Mouse (Mus musculus): ENCODE data around the gene Zfp12.

The Zfp12 gene

DNA sequence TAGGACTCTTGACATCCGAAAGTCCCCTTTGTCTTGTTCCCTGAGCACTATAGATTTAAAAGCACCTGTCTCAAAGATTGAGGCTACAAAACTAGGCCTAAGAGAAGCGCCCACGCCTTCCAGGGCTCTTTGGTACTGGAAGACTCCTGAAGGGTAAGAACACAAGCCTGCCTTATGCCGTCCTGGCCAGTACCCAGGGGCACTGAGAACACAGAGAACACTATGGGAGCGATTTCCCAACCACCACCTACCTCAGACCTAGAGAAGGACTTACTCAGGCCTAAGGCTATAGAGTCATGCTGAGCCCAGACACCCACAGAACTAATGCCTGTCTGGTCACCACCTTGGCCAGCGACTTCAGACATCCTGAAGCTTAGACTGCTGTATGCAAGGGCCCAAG lies 31.8 kb downstream of the Zfp12 start:
- no peak for DNase-seq (ENCODE audit: low spot score)

- no peak for DNase-seq (ENCODE audit: low spot score)
Measured at GRCm38 (mm10) chr5:143268985-143269362, 34.0 kb downstream of the Zfp12 start.

- no peak for DNase-seq (ENCODE audit: low spot score)
Measured at GRCm38 (mm10) chr5:143269363-143270150, 34.6 kb downstream of the Zfp12 start, which contains the start of gene Zfp316. Zfp316 (minus strand) TSS chr5:143270022.

DNA sequence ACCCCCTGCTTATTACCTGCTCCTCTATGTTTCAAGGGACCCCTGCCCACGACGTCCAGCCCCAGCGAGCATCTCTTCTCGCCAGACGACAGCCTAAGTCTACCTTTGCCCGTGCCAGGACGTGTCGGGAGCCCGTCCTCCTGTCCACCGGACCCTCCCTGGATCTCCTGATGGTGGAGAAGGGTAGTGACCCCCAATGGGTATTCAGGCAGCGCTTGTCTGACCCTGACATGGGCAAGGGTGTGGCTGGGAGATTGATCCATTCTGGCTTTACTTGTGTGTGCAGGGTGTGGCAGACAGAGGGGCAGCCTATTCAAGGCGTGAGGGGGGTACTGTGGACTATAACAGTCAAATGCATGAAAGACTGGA lies 35.2 kb downstream of the Zfp12 start:
- DNase-seq (ENCODE audit: low spot score) = no peak

GRCm38 (mm10) chr5:143271642-143272041 lies 36.7 kb downstream of the Zfp12 start:
- no peak for DNase-seq (ENCODE audit: low spot score)

DNA sequence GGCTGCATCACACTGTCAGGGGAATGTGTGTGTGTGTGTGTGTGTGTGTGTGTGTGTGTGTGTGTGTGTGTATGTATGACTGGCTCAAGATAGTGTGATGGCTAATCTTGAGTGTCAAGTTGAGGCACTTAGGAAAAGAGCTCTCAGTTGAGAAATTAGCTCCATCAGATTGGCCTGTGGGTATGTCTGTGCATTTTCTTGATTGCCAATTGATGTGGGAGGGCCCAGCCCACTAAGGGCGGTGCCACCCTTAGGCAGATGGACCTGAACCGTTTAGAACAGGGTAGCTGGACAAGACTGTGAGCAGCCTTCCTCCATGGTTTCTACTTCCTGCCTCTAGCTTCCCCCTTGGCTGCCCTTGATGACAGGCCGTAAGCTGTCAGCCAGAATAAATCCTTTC lies 37.1 kb downstream of the Zfp12 start:
- no peak for DNase-seq (ENCODE audit: low spot score)

GRCm38 (mm10) chr5:143272540-143273330 lies 37.8 kb downstream of the Zfp12 start:
- DNase-seq (ENCODE audit: low spot score) = no peak

- no peak for DNase-seq (ENCODE audit: low spot score)
Measured at GRCm38 (mm10) chr5:143275761-143276160, 40.8 kb downstream of the Zfp12 start.

- no peak for DNase-seq (ENCODE audit: low spot score)
Measured at GRCm38 (mm10) chr5:143279247-143279646, 44.3 kb downstream of the Zfp12 start.

DNA sequence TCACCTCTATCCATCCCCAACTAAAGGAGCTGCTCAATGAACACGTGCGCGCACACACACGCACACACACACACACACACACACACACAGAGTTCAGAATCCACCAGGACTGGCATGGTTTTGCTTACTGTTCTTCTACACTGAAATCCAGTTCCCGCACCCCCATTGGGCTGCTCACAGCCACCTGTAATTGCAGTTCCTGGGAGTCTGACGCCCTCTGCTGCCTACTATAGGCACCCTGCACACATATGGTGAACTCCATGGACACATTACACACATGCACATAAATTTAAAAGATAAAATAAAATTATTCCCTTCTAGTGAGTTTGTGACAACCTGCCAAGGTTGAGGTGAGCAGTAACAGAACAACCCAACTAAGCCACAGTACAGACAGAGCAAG lies 49.8 kb downstream of the Zfp12 start:
- DNase-seq (ENCODE audit: low spot score) = no peak

DNA sequence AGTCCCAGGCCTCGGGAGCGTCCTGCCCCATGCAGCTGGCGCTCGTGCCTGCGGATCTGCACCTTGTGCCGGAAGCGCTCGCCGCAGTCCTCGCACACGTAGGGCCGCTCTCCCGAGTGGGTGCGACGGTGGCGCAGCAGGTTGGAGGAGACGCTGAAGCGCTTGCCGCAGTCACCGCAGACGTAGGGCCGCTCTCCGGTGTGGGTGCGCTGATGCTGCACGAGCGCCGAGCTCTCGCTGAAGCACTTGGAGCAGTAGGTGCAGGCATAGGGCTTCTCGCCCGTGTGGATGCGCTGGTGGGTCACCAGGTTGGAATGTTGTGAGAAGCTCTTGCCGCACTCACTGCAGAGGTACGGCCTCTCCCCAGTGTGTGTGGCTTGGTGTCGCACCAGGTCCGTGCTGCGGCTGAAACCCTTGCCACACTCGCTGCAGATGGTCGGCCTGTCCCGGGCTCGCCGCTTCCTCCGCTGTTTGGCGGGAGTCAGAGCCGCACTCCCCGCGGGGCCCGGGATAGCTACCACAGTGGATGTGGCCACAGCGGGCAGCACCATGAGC lies 52.9 kb downstream of the Zfp12 start:
- no peak for DNase-seq (ENCODE audit: low spot score)

GRCm38 (mm10) chr5:143288378-143288911 lies 53.5 kb downstream of the Zfp12 start:
- no peak for DNase-seq (ENCODE audit: low spot score)

- DNase-seq (ENCODE audit: low spot score) = no peak
Measured at GRCm38 (mm10) chr5:143289299-143289698, 54.3 kb downstream of the Zfp12 start.

DNA sequence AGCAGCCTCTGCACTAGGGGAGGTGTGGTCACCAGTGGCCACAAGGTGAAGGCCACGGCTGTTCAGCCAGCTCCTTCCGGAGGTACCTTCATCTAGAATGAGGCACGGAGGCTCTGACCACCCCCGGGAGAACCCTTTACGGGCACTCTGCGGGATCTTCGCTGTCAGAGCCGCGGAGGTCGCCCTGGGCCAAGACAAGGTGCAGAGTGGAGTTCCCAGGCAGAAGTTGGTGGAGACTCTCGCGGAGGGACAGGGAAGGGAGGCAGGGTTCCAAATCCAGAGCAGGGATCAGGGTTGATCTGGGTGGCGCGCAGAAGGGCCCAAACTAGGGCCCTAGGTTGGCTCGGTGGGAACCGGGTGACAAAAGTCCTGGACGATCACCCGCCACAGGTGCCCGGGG lies 57.9 kb downstream of the Zfp12 start:
- DNase-seq (ENCODE audit: low spot score) = no peak

- no peak for DNase-seq (ENCODE audit: low spot score)
Measured at GRCm38 (mm10) chr5:143293404-143293803, 58.4 kb downstream of the Zfp12 start, which contains the start of gene Zfp853. Zfp853 (minus strand) TSS chr5:143293623.

- no peak for DNase-seq (ENCODE audit: low spot score)
Measured at GRCm38 (mm10) chr5:143294862-143295261, 59.9 kb downstream of the Zfp12 start.

- no peak for DNase-seq (ENCODE audit: low spot score)
Measured at GRCm38 (mm10) chr5:143295330-143295729, 60.4 kb downstream of the Zfp12 start.

- DNase-seq (ENCODE audit: low spot score) = no peak
Measured at GRCm38 (mm10) chr5:143297986-143298385, 63.0 kb downstream of the Zfp12 start.

DNA sequence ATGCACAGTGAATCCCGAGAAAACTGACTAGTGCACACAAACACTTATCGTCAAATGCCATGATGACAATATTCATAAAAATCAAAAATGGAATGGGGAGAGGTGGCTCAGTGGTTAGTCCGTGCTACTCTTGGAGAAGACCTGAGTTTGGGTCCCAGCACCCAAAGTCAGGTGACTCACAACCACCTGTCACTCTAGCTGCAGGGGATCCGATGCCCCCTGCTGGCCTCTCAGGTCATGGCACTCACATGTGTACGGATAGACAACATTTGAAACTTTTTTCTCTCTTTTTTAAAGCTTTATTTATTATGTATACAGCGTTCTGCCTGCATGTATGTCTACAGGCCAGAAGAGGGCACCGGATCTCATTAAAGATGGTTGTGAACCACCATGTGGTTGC lies 63.4 kb downstream of the Zfp12 start:
- DNase-seq (ENCODE audit: low spot score) = no peak
